Mouse (Mus musculus) urinary bladder, postnatal 10 days (tissue): Measurements from ENCODE around the gene Akap7.

Experiments
- DNase-seq: peaks from one replicate; pipeline ENCODE4 v3.0.0; 2022; ENCODE audit warnings: low spot score

Gene Akap7

DNA sequence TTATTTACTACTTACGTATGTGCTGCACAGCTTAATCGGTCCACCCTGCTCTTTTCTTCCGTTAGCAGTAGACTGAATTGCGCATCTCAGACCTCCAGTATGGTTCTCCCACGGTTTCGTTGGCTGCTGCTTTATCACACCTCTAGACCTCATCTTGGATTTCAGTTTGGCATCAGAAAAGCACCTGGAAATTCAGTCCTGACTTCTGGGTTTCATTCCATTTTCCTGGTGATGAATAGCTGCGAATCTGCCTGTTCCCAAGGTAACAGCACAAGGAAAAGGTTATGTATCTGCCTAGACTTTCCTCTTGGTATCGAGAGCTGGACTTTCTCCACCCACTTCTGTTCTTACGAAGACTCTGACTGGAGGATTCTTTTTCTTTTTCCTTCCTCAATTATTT lies at the start of gene Akap7:
Akap7 (minus strand) TSS at position 101 of the 400 bp plus-strand sequence.
- DNase-seq: no peak

DNA sequence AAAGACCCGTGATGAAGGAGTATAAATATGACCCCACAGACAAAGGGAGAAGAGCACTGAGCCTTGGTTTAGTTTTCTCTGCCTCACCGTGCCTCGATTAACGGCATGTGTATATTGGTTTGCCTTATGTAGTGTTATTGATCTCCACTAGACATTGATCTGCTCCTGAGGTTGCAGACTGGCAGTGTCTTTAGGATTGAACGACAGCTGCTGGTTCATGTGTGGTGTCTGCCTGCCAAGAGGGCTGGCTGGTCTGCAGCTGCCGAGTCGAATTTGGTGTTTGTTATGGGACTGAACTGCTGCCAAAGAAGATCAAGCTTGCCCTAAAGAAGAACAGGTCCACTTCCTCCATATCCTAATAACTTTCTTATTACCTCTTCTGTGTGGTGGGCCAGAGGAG lies 46.7 kb upstream of the Akap7 start:
- DNase-seq: no peak

DNA sequence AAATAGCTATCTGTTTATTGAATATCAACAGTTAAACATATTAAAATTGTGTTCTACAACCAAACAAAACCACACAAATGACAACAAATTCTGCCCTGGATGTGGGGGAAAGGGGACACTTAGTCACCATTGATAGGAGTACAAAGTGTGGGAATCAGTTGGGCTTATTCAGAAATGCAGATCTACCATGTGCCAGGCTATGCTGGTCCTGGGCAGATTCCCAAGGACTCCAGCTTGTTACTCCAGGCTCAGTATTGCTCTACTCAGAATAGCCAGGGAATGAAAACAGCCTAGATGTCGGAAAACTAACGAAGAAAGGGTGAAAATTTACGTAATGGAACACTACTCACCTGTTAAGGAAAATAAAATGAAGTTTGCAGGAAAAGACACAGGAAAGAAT lies 46.3 kb upstream of the Akap7 start:
- no peak for DNase-seq

- no peak for DNase-seq
These were observed 35.1 kb upstream of the Akap7 start for GRCm38 (mm10) chr10:25342801-25343200.

- DNase-seq: no peak
These were observed 33.0 kb upstream of the Akap7 start for GRCm38 (mm10) chr10:25340675-25341074.

DNA sequence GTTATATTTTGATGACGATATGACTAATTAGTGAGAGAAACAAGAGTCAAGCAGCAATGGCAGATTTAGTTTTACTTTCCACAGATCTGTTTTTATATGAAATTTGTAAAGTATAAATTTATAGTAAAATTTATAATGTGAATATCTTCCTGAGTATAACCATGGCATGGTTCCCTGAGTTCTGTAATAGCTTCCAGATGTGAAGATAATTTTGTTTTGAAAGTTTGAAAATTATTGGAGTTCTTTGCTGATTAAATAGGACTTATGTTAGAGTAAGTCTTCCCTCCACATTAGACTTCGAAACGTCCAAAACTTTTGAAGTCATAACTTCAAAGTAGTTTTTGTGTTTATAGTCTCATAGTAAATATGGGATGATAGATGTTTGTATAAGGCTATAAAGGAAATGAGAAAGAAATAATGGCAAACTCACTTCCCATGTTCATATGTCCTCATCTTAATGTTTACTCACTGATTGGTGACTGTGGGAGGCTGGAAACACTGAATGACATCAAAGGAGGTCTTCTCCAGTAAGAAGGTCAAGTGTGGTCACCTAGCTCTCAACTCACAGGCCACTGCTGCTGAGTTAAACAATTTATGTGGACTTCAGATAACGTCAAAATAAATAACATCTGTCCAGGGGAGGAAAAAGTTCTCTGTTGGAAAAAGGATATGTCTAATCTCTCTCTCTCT lies 25.9 kb upstream of the Akap7 start:
- no peak for DNase-seq

GRCm38 (mm10) chr10:25331321-25332049 lies 23.8 kb upstream of the Akap7 start:
- no peak for DNase-seq

- DNase-seq: no peak
These were observed 22.4 kb upstream of the Akap7 start for GRCm38 (mm10) chr10:25330094-25330493.

DNA sequence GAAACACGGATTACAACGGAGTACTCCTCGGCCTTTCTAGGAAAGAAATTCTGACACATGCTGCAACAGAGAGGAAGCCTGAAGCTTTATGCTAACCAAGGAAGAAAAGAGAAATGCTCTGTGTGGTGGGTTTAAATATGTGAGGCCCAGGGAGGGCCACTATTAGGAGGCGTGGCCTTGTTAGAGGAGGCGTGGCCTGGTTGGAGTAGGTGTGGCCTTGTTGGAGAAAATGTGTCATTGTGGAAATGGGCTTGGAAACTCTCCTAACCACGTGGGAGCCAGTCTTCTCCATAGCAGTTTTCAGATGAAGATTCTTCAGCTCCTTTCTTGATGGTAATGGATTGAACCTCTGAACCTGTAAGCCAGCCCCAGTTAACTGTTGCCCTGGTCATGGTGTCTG lies 19.8 kb upstream of the Akap7 start:
- no peak for DNase-seq

DNA sequence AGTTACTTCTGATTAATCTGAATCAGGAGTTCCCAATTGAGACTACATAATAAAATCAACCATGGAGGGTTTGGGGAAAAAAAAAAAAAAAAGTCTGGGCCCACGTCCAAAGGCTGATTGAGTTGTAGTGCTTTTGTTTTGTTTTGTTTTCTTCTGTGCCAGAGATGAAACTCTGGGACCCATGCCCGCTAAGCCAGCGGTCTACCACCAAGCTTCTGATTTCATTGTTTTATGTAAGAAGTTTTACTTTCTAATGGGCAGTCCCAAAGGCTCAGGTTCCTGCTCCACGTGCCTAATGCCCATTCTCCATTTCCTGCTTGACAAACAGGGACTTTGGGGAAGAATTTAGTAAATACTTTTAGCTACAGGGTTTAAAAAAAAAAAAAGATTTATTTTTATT lies 18.0 kb upstream of the Akap7 start:
- no peak for DNase-seq

DNA sequence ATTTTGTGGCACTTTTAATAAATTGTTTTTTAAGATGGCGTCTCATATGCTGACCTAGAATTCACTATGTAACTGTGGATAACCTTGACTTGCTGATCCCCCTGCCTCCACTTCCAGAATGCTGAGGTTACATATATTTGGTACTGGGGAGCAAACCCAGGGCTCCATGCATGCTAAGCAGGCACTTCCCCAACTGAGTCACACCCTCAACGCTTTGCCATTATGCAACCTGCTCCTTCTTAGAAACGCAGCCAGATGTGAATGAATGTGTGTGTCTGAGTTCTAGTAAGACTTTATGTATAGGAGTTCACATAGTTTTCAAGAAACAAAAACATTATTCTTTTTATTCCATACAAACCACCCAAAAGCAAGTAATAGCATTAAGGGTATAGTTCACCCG lies 13.5 kb upstream of the Akap7 start:
- DNase-seq: no peak

GRCm38 (mm10) chr10:25319531-25319930 lies 11.9 kb upstream of the Akap7 start:
- DNase-seq: no peak

DNA sequence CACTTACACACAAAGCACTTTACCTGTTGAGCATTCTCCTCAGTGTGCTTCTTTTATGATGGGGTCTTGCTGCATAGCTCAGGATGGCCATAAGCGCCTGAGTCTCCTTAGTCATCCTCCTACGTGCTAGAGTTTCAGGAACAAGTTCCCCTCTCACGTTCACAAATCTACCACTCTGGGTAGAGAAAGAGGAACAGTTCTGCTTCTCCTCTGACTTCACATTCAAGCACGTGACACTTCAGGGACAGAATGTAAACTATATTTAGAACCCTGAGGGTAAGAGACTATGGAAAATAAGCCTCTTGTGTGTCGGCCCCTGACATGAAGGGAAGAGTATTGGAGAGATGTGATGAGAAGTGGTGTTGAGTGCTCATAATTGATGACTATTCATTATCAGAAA lies 10.7 kb upstream of the Akap7 start:
- no peak for DNase-seq

- DNase-seq: no peak
These were observed 10.0 kb upstream of the Akap7 start for GRCm38 (mm10) chr10:25317665-25318064.

DNA sequence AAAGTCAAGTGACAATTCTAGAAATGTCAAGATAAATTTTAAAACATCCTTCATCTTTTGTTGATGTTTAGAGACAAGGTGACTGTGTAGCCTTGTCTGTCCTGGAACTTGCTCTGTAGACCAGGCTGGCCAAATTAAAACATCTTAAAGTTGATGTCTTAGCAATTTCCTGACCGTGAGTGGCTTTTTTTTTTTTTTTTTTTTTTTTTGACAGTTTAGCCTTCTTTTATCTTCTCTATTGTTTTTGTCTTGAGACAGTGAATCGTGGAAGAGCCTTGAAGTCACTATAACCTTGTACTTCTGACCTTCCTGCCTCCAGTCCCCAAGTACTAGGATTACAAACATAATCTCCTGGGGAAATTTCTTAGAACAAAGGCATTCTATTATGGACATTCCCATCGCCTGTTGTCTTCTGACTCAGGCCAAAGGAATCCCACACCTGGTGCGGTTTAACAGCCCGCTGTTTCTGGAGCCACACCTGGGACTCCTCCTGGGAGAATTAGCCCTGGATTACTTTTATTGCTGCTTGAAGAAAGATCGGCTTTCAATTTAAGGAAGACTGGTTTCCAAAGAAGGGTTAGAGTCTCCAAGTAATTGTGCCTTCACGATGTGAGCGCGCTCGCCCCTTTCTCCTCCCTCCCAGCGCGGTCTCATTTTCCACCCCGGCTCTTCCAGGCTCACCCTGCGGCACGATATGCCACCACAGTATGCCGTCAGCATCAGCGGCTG lies 6.3 kb upstream of the Akap7 start:
- no peak for DNase-seq

GRCm38 (mm10) chr10:25311554-25312212 lies 4.0 kb upstream of the Akap7 start:
- no peak for DNase-seq

DNA sequence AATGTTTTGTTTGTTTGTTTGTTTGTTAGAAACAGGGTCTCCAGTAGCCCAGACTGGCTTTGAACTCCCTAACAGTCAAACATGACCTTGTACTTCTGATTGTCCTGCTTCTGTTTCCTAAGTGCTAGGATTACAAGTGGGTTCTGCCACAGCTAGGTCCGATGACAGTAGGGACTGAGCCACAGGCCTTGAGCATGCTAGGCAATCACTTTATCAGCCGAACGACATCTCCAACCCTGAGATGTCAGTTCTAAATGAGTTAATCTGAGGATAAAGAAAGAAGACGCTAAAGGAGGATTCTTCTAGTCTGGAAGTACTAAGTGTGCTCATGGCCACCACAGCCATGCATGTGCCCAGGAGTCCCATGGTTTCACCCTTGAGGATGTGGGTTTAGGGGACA lies 3.1 kb upstream of the Akap7 start:
- no peak for DNase-seq

DNA sequence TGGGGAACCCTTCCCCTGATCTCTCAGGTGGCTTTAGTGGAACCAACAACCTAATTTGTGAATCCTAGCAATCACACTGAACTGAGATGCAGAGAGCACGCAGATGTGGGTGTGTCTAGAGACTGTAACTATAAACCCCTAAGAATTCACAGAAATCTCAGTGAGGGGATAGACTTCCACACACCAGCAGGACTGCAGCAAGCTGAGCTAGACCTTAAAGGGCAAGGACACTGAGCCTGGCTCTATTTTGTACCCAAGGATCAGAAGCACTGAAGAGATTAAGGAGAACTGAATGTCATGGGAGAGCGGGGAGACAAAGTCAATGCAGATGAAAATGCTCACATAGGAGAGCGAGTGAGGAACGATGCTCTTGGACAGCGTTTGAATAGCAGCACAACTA lies 2.3 kb upstream of the Akap7 start:
- no peak for DNase-seq

GRCm38 (mm10) chr10:25305146-25305545 lies 2.5 kb downstream of the Akap7 start:
- no peak for DNase-seq

GRCm38 (mm10) chr10:25304608-25305007 lies 3.1 kb downstream of the Akap7 start:
- DNase-seq: no peak

DNA sequence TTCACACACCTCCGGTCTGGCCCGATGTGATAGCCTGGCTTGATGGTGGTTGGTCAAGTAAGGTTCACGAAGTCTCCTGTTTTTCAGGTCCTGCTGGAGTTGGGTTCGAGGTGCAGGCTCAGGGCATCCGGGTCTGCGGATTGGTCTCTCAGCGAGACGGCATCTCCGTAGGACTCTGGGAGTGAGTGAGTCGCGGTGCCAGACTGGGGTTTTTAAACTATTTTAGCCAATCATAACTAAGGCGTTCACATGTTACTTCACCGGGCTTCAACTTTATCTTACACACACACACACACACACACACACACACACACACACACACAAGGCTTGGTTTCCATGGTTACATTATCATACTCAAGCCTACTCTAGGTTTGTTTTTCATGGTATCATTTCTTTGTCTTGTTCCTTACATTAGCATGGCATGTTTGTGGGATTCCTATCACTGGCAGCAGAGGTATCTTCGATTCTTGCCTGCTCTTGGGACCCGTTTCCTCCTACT lies 8.6 kb downstream of the Akap7 start:
- no peak for DNase-seq

- no peak for DNase-seq
These were observed 9.4 kb downstream of the Akap7 start for GRCm38 (mm10) chr10:25298264-25298671.
